Mouse (Mus musculus) adrenal gland, postnatal 0 days (tissue): ENCODE measurements around the gene Ceacam13. TPM values are rescaled to one million over a fixed set of nuclear protein-coding genes. Genes with fewer than 3 reads are reported as not detected.

Experiments
- microRNA-seq: library from miRNA; unstranded; fragments of <30 nt; microRNA quantifications from one replicate; pipeline ENCODE4, GENCODE M21; 2016; ENCODE audit warnings: borderline replicate concordance; ENCODE audit not compliant: insufficient number of aligned reads
- polyA plus RNA-seq: library from polyadenylated mRNA; unstranded; fragments of >200 nt; fragmentation: Nextera tagmentation; extraction: Ambion mirVana; gene quantifications from 2 replicates; pipeline ENCODE4 v1.2.1, GENCODE M21; 2015

The Ceacam13 gene
- not detected in 2 replicates for polyA plus RNA-seq

DNA sequence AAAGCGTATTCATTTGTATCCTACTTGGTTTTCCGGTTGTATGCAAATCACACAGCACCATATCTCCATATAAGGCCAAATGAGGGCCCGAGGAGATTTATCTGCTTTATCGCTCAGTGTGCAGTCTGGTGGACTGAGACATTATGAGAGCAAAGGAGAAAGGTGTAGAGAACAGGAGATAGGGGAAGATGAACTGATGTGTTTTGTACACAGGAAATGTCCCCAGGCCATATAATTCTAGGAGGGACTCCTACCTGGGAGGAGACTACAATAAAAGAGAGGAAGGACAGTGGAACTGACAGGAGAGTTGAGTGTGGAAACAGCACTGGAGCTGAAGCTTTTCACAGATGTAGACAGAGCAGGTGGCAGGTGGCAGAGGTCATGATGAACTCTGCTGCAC is at the start of gene Ceacam13:
TSS of gene Ceacam13 (plus strand) at position 301 of the 400 bp plus-strand sequence.

GRCm38 (mm10) chr7:17971824-17972223 is 37.9 kb upstream of the Ceacam13 start, which contains the start of gene Ceacam11:
Gene Ceacam11, plus strand, starts transcription at chr7:17972124.

DNA sequence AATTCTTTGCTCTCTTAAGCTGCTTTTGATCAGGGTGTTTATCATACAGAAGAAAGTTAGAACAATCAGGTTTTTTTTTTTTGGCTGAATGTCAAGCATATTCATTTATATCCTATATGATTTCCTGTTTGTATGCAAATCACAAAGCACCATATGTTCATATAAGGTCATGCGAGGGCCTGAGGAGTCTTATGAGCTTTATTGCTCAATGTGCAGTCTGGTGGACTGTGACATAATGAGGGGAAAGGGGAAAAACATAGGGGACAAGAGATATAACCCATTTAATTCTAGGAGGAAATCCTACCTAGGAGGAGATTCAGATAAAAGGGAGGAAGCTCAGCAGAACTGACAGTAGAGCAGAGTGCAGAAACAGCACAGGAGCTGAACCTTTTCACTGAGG is 55.9 kb downstream of the Ceacam13 start, which contains the start of gene Ceacam12:
TSS of gene Ceacam12 (plus strand) at position 301 of the 400 bp plus-strand sequence.

Small RNA genes lying within 50 kb of the gene (microRNA-seq; reads per million reads assigned to microRNA genes)
- gene Gm22414: not detected

Other genes with a start within 250 kb of the Ceacam13 start
- not detected in 2 replicates for gene Ceacam14, start 197.3 kb upstream of the Ceacam13 start, polyA plus RNA-seq
- not detected in 2 replicates for gene Gm5155, start 138.1 kb upstream of the Ceacam13 start, polyA plus RNA-seq
- gene Ceacam11, start 37.8 kb upstream of the Ceacam13 start, polyA plus RNA-seq: not detected in 2 replicates
- not detected in 2 replicates for gene Ceacam12, start 56.0 kb downstream of the Ceacam13 start, polyA plus RNA-seq
- gene Igfl3, start 166.6 kb downstream of the Ceacam13 start, polyA plus RNA-seq: not detected in 2 replicates
- gene Mill1, start 235.5 kb downstream of the Ceacam13 start, polyA plus RNA-seq: not detected in 2 replicates